Mouse (Mus musculus) heart, embryonic 14.5 days (tissue): ENCODE measurements at regions not wholly inside any gene's neighbourhood (a gene's known extent, or its start where the extent isn't known, plus 50 kb on each side); places are given as distances from the start of the nearest gene placed in this dataset.

ENCODE experiments used
- ATAC-seq: fragments of 200-750 bp; cut with Nextera tagmentation; 2 replicates; pipeline ENCODE4 v1.8.0; 2017; ENCODE audit warnings: low read depth, moderate TSS enrichment; ENCODE audit not compliant: insufficient number of reproducible peaks, insufficient read depth, low FRiP score
- H3K27ac ChIP-seq, 2 experiments: fragments of 200-500 bp in 1 of 2; fragments of 300-500 bp in 1 of 2; sonication (generic) in 1 of 2; replicated peaks in 1 of 2; 2 replicates each; pipeline ENCODE4 v1.5.1; 2012 to 2014; ENCODE audit warnings: low read depth in 2 of 2, low read length in 2 of 2, control low read depth in 1 of 2, mild to moderate bottlenecking in 1 of 2, mixed read lengths in 1 of 2; ENCODE audit not compliant: control insufficient read depth in 1 of 2, insufficient read depth in 1 of 2
- H3K27me3 ChIP-seq: fragments of 300-500 bp; sonication (generic); 2 replicates; pipeline ENCODE4 v1.6.1; 2014; ENCODE audit warnings: mild to moderate bottlenecking, low read length, control low read depth; ENCODE audit not compliant: control insufficient read depth, insufficient read depth
- H3K36me3 ChIP-seq: fragments of 300-500 bp; sonication (generic); 2 replicates; pipeline ENCODE4 v1.6.1; 2014; ENCODE audit warnings: mild to moderate bottlenecking, control low read depth, low read length, mixed read lengths; ENCODE audit not compliant: control insufficient read depth, insufficient read depth
- H3K4me1 ChIP-seq, 2 experiments: fragments of 200-500 bp in 1 of 2; fragments of 300-500 bp in 1 of 2; sonication (generic) in 1 of 2; 2 replicates each; pipeline ENCODE4 v1.6.1; 2012 to 2014; ENCODE audit warnings: low read length in 2 of 2, control low read depth in 1 of 2, mixed read lengths in 1 of 2; ENCODE audit not compliant: control insufficient read depth in 2 of 2, insufficient read depth in 2 of 2
- H3K4me2 ChIP-seq: fragments of 300-500 bp; sonication (generic); 2 replicates; pipeline ENCODE4 v1.6.1; 2014; ENCODE audit warnings: mild to moderate bottlenecking, low read length
- H3K4me3 ChIP-seq, 2 experiments: fragments of 200-500 bp in 1 of 2; fragments of 300-500 bp in 1 of 2; sonication (generic) in 1 of 2; 2 replicates each; pipeline ENCODE4 v1.5.1; 2012 to 2014; ENCODE audit warnings: low read length in 2 of 2, mild to moderate bottlenecking in 2 of 2, control low read depth in 1 of 2, low read depth in 1 of 2, moderate library complexity in 1 of 2; ENCODE audit not compliant: control insufficient read depth in 1 of 2, insufficient read depth in 1 of 2
- H3K9ac ChIP-seq: fragments of 300-500 bp; sonication (generic); 2 replicates; pipeline ENCODE4 v1.6.1; 2014; ENCODE audit warnings: mild to moderate bottlenecking, low read length
- H3K9me3 ChIP-seq: fragments of 300-500 bp; sonication (generic); 2 replicates; pipeline ENCODE4 v1.6.1; 2016; ENCODE audit warnings: low read length, control low read depth; ENCODE audit not compliant: control insufficient read depth
- WGBS: fragments of 180-500 bp; shearing (Covaris S2); extraction: QIAGEN DNeasy Blood & Tissue Kit; methylation state at CpG from one replicate; pipeline ENCODE4 v1.1.7; 2014; 5-methylcytosine and 5-hydroxymethylcytosine counted together

GRCm38 (mm10) chr2:137616637-137617036, 500.2 kb upstream of the Jag1 start:
- no peak overlapping the region for H3K4me2 ChIP-seq
- no peak overlapping the region for H3K27ac ChIP-seq
- no peak for ATAC-seq
- H3K4me3 ChIP-seq, result no peak overlapping the region
- H3K27me3 ChIP-seq, result no peaks in the 10 kb centered on the region
- no peak overlapping the region for H3K9ac ChIP-seq
- H3K36me3 ChIP-seq, result no peaks in the 10 kb centered on the region
- 76% methylated on average over 3 of the region's 3 CpGs for WGBS
- H3K9me3 ChIP-seq, result no peaks in the 10 kb centered on the region
- no peaks in the 10 kb centered on the region for H3K4me1 ChIP-seq

GRCm38 (mm10) chr2:137613791-137614190, 497.3 kb upstream of the Jag1 start:
- H3K4me1 ChIP-seq, result no peaks in the 10 kb centered on the region
- WGBS, result 79% methylated on average over 2 of the region's 2 CpGs
- H3K27ac ChIP-seq, result no peak overlapping the region
- H3K36me3 ChIP-seq, result no peaks in the 10 kb centered on the region
- H3K4me2 ChIP-seq, result no peak overlapping the region
- no peak overlapping the region for H3K9ac ChIP-seq
- no peak for ATAC-seq
- no peak overlapping the region for H3K4me3 ChIP-seq
- no peaks in the 10 kb centered on the region for H3K27me3 ChIP-seq
- no peaks in the 10 kb centered on the region for H3K9me3 ChIP-seq

GRCm38 (mm10) chr2:137608506-137608905, 492.1 kb upstream of the Jag1 start:
- Histone ChIP-seq H3K9me3 (no peaks in the 10 kb centered on the region), H3K27ac (no peak overlapping the region), H3K4me2 (no peak overlapping the region), H3K4me1 (peaks cover 2 to 3% of the 10 kb centered on the region in 2 experiments; a peak in 2 of 4 replicates), H3K27me3 (no peaks in the 10 kb centered on the region), H3K36me3 (no peaks in the 10 kb centered on the region), H3K9ac (no peak overlapping the region), H3K4me3 (no peak overlapping the region)
- ATAC-seq, result no peak
- 39% methylated on average over 6 of the region's 6 CpGs for WGBS

- 82% methylated on average over 7 of the region's 7 CpGs for WGBS
- no peak overlapping the region for H3K27ac ChIP-seq
- H3K4me3 ChIP-seq, result no peak overlapping the region
- no peaks in the 10 kb centered on the region for H3K36me3 ChIP-seq
- no peak overlapping the region for H3K4me2 ChIP-seq
- H3K9me3 ChIP-seq, result no peaks in the 10 kb centered on the region
- H3K27me3 ChIP-seq, result no peaks in the 10 kb centered on the region
- H3K9ac ChIP-seq, result no peak overlapping the region
- ATAC-seq, result no peak
- no peaks in the 10 kb centered on the region; a peak in 1 of 4 replicates for H3K4me1 ChIP-seq
Measured at GRCm38 (mm10) chr2:137598136-137598535, 481.7 kb upstream of the Jag1 start.

- no peak overlapping the region for H3K4me3 ChIP-seq
- WGBS, result 87% methylated on average over 4 of the region's 4 CpGs
- no peak overlapping the region for H3K9ac ChIP-seq
- no peak overlapping the region for H3K4me2 ChIP-seq
- no peaks in the 10 kb centered on the region for H3K4me1 ChIP-seq
- ATAC-seq, result no peak
- no peaks in the 10 kb centered on the region for H3K36me3 ChIP-seq
- no peaks in the 10 kb centered on the region for H3K27me3 ChIP-seq
- H3K9me3 ChIP-seq, result no peaks in the 10 kb centered on the region
- H3K27ac ChIP-seq, result no peak overlapping the region
Measured at GRCm38 (mm10) chr2:137594509-137594908, 478.1 kb upstream of the Jag1 start.

- Histone ChIP-seq H3K4me3 (no peak overlapping the region), H3K27me3 (no peaks in the 10 kb centered on the region), H3K4me2 (no peak overlapping the region), H3K9ac (no peak overlapping the region), H3K27ac (no peak overlapping the region), H3K9me3 (no peaks in the 10 kb centered on the region), H3K4me1 (no peaks in the 10 kb centered on the region), H3K36me3 (no peaks in the 10 kb centered on the region)
- no peak for ATAC-seq
- WGBS, result 88% methylated on average over 1 of the region's 1 CpGs
Measured at GRCm38 (mm10) chr2:137591551-137591950, 475.1 kb upstream of the Jag1 start.

- H3K36me3 ChIP-seq, result no peaks in the 10 kb centered on the region
- H3K4me2 ChIP-seq, result no peak overlapping the region
- no peaks in the 10 kb centered on the region for H3K4me1 ChIP-seq
- H3K27me3 ChIP-seq, result no peaks in the 10 kb centered on the region
- no peak overlapping the region for H3K9ac ChIP-seq
- ATAC-seq, result no peak
- WGBS, result 34% methylated on average over 2 of the region's 2 CpGs
- no peaks in the 10 kb centered on the region for H3K9me3 ChIP-seq
- no peak overlapping the region for H3K4me3 ChIP-seq
- H3K27ac ChIP-seq, result no peak overlapping the region
Measured at GRCm38 (mm10) chr2:137581491-137581890, 465.0 kb upstream of the Jag1 start.

- Histone ChIP-seq H3K27me3 (no peaks in the 10 kb centered on the region), H3K4me1 (no peaks in the 10 kb centered on the region), H3K4me3 (no peak overlapping the region), H3K36me3 (no peaks in the 10 kb centered on the region), H3K9ac (no peak overlapping the region), H3K27ac (no peak overlapping the region), H3K4me2 (no peak overlapping the region), H3K9me3 (no peaks in the 10 kb centered on the region)
- ATAC-seq, result no peak
- WGBS, result 61% methylated on average over 3 of the region's 3 CpGs
Measured at GRCm38 (mm10) chr2:137575750-137576149, 459.3 kb upstream of the Jag1 start.
